Mouse (Mus musculus) megakaryocyte, embryonic 14.5 days (primary cell): ENCODE results near the gene Creb3l4.

Source experiments
- FLI1 ChIP-seq: IDR thresholded peaks from 2 replicates; pipeline ENCODE4 v1.6.1; 2012; ENCODE audit warnings: low read length, inconsistent platforms, mixed read lengths
- GATA1 ChIP-seq: IDR thresholded peaks from 3 replicates; pipeline ENCODE4 v1.6.1; 2012; ENCODE audit warnings: mixed read lengths, low read length, inconsistent platforms, borderline replicate concordance

DNA sequence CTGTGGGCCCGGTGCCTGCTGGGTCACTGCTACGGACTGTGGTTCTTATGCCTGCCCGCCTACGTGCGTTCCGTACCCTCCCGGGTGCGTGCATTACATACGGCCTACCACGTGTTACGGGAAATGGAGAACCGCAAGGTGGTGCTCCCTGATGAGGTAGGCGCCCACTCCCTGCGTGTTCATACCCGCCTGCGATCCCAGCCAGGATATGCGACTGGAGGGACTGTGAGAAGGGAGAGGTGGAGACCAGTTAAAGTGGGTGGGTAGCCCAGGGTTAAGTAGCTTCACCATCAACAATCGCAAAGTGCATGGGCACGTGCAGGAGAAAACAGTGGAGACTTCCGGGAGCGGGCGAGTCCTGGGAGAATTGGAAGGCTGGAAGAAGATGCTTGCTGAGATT lies 30.5 kb upstream of the Creb3l4 start:
- no peak for TF ChIP-seq FLI1
- no peak for TF ChIP-seq GATA1
